Mouse (Mus musculus) hindlimb bud, embryonic 11.5 days (tissue): ENCODE data around the gene Dgki.

Experiments
- DNase-seq: peaks from one replicate; pipeline ENCODE4 v3.0.0-alpha.2; 2012; ENCODE audit warnings: low read depth, low spot score; ENCODE audit errors: extremely low spot score

Gene Dgki

GRCm38 (mm10) chr6:37068737-37069136 is 231.2 kb downstream of the Dgki start:
- DNase-seq = no peak

- DNase-seq = no peak
These were observed 232.6 kb downstream of the Dgki start for GRCm38 (mm10) chr6:37067357-37067756.

GRCm38 (mm10) chr6:37064214-37064830 is 235.7 kb downstream of the Dgki start:
- DNase-seq = no peak

GRCm38 (mm10) chr6:37063266-37063665 is 236.7 kb downstream of the Dgki start:
- no peak for DNase-seq

- no peak for DNase-seq
These were observed 239.9 kb downstream of the Dgki start for GRCm38 (mm10) chr6:37060114-37060513.

GRCm38 (mm10) chr6:37057957-37058356 is 242.0 kb downstream of the Dgki start:
- DNase-seq = no peak

GRCm38 (mm10) chr6:37057536-37057935 is 242.4 kb downstream of the Dgki start:
- DNase-seq = no peak

- DNase-seq = no peak
These were observed 244.3 kb downstream of the Dgki start for GRCm38 (mm10) chr6:37055634-37056033.

- no peak for DNase-seq
These were observed 244.9 kb downstream of the Dgki start for GRCm38 (mm10) chr6:37055128-37055527.

- DNase-seq = no peak
These were observed 245.5 kb downstream of the Dgki start for GRCm38 (mm10) chr6:37054435-37055020.

GRCm38 (mm10) chr6:37053411-37053810 is 246.6 kb downstream of the Dgki start:
- DNase-seq = no peak

- DNase-seq = no peak
These were observed 248.3 kb downstream of the Dgki start for GRCm38 (mm10) chr6:37051652-37052051.

- DNase-seq = no peak
These were observed 248.8 kb downstream of the Dgki start for GRCm38 (mm10) chr6:37051150-37051549.

GRCm38 (mm10) chr6:37047611-37048129 is 252.3 kb downstream of the Dgki start:
- no peak for DNase-seq

- DNase-seq = peak; percentile 54
These were observed 253.7 kb downstream of the Dgki start for GRCm38 (mm10) chr6:37046152-37046788.

- DNase-seq = no peak
These were observed 255.2 kb downstream of the Dgki start for GRCm38 (mm10) chr6:37044796-37045195.

- no peak for DNase-seq
These were observed 261.5 kb downstream of the Dgki start for GRCm38 (mm10) chr6:37038444-37038843.

- no peak for DNase-seq
These were observed 262.7 kb downstream of the Dgki start for GRCm38 (mm10) chr6:37037115-37037908.

GRCm38 (mm10) chr6:37035681-37036080 is 264.3 kb downstream of the Dgki start:
- DNase-seq = no peak

GRCm38 (mm10) chr6:37030986-37031385 is 269.0 kb downstream of the Dgki start:
- no peak for DNase-seq

- DNase-seq = no peak
These were observed 269.6 kb downstream of the Dgki start for GRCm38 (mm10) chr6:37030402-37030801.
